Mouse (Mus musculus) limb, embryonic 14.5 days (tissue): Measurements from ENCODE around the gene Acbd3. TPM values are rescaled to one million over a fixed set of nuclear protein-coding genes. Genes with fewer than 3 reads are reported as not detected.

ENCODE experiments used
- ATAC-seq: fragments of 200-750 bp; cut with Nextera tagmentation; 2 replicates; pipeline ENCODE4 v1.8.0; 2017; ENCODE audit warnings: low read depth, moderate number of reproducible peaks, moderate TSS enrichment; ENCODE audit not compliant: low FRiP score
- DNase-seq: peaks from one replicate; pipeline ENCODE4 v3.0.0-alpha.2; 2015; ENCODE audit warnings: low spot score
- H3K27ac ChIP-seq: fragments of 300-500 bp; sonication (generic); replicated peaks from 2 replicates; pipeline ENCODE4 v1.5.1; 2014; ENCODE audit warnings: low read depth, mild to moderate bottlenecking, low read length, moderate library complexity, mixed read lengths
- H3K27me3 ChIP-seq: fragments of 300-500 bp; sonication (generic); 2 replicates; pipeline ENCODE4 v1.6.1; 2014; ENCODE audit warnings: low read length, mixed read lengths; ENCODE audit not compliant: control insufficient read depth, insufficient read depth
- H3K36me3 ChIP-seq: fragments of 300-500 bp; sonication (generic); 2 replicates; pipeline ENCODE4 v1.6.1; 2014; ENCODE audit warnings: mild to moderate bottlenecking, low read length, moderate library complexity, mixed read lengths; ENCODE audit not compliant: control insufficient read depth, insufficient read depth
- H3K4me1 ChIP-seq: fragments of 300-500 bp; sonication (generic); 2 replicates; pipeline ENCODE4 v1.6.1; 2014; ENCODE audit warnings: antibody characterized with exemption, low read length, mixed read lengths; ENCODE audit not compliant: control insufficient read depth, insufficient read depth
- H3K4me2 ChIP-seq: fragments of 300-500 bp; sonication (generic); replicated peaks from 2 replicates; pipeline ENCODE4 v1.6.1; 2014; ENCODE audit warnings: low read depth, mild to moderate bottlenecking, low read length, moderate library complexity; ENCODE audit not compliant: severe bottlenecking
- H3K4me3 ChIP-seq: fragments of 300-500 bp; sonication (generic); replicated peaks from 2 replicates; pipeline ENCODE4 v1.5.1; 2014; ENCODE audit warnings: low read length
- H3K9ac ChIP-seq: fragments of 300-500 bp; sonication (generic); 2 replicates; pipeline ENCODE4 v1.6.1; 2014; ENCODE audit warnings: mild to moderate bottlenecking, low read depth, low read length, moderate library complexity; ENCODE audit not compliant: severe bottlenecking
- H3K9me3 ChIP-seq: fragments of 300-500 bp; sonication (generic); 2 replicates; pipeline ENCODE4 v1.6.1; 2016; ENCODE audit warnings: low read length; ENCODE audit not compliant: control insufficient read depth
- POLR2A ChIP-seq: fragments of 200-500 bp; IDR thresholded peaks from 2 replicates; pipeline ENCODE4 v1.8.0; 2012; ENCODE audit warnings: inconsistent platforms, mild to moderate bottlenecking, moderate library complexity, borderline replicate concordance; ENCODE audit not compliant: insufficient read depth, insufficient read length; ENCODE audit errors: extremely low read depth
- WGBS: fragments of 180-500 bp; shearing (Covaris S2); extraction: QIAGEN DNeasy Blood & Tissue Kit; methylation state at CpG from one replicate; pipeline ENCODE4 v1.1.7; 2014; 5-methylcytosine and 5-hydroxymethylcytosine counted together
- polyA plus RNA-seq, 2 experiments: library from polyadenylated mRNA; depleted of rRNA in 1 of 2; stranded (reverse) in 1 of 2; unstranded in 1 of 2; fragments of >200 nt; fragmentation: Nextera tagmentation in 1 of 2; extraction: Ambion mirVana in 1 of 2; gene quantifications; 2 replicates each; pipeline versions ENCODE4 v1.2.1 to v1.2.3; 2012 to 2014

The Acbd3 gene
- polyA plus RNA-seq (2012; rRNA removed) (40.1 and 41.9 TPM in 2 replicates), polyA plus RNA-seq (2014; fragmentation: Nextera tagmentation; extraction: Ambion mirVana) (29.4 and 30.3 TPM in 2 replicates)

DNA sequence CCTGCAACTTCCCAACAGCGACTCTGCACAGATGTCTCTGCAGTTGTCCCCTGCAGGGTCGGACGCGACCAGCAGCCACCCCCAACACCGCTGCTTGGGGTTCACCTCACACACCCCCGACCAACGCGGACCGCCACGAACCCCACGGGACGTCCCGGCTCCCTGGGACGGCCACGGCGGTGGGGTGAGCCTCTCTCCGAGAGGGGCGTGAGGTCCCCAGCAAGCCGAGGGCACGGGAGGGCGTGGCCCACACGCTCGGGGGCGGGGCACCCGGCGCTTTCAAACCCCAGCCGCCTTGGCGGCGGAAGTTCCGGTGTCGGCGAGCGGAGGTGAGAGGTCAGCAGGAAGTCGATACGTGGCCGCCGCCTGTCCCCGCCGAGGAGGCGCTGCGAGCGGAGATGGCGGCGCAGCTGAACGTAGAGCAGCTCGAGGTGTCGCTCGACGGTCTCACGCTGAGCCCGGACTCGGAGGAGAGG is at the start of gene Acbd3:
Gene Acbd3, plus strand, starts transcription at position 340 of the 476 bp plus-strand sequence.
- Histone ChIP-seq H3K36me3 (no peaks in the 10 kb centered on the region), H3K9ac (peak within 1 kb of the TSS; percentile 97), H3K4me2 (peak within 1 kb of the TSS; percentile 88), H3K9me3 (no peaks in the 10 kb centered on the region), H3K4me3 (peak within 1 kb of the TSS; percentile 100), H3K4me1 (peaks cover 24% of the 10 kb centered on the region), H3K27me3 (no peaks in the 10 kb centered on the region), H3K27ac (peak within 1 kb of the TSS; percentile 92)
- peak; percentile 76; the same call in 1 of the 2 replicates for TF ChIP-seq POLR2A
- under 1% methylated on average over 52 of the region's 52 CpGs for whole genome bisulfite sequencing
- ATAC-seq, result peak; percentile 95
- DNase-seq, result peak; percentile 91

DNA sequence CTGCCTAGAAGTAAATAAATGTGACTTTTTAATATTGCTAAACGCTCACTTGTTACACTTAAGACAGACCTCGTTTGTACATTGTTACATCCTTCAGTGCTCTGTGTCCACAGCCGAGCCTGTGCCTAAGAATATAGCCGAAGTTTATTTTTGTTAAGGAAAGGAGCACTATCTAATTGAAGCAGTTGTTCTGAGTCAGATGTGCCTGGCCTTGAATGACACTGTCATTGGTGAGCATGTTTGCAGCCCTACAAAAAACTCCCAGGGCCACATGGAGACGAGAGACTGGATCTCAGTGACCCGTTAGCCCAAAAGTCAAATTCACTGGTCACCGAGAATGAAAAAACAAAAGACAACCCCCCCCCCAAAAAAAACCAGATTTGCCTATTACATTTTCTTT is 34.6 kb upstream of the Acbd3 start:
- Histone ChIP-seq H3K4me2 (no peak overlapping the region), H3K27me3 (peaks cover 7% of the 10 kb centered on the region), H3K9me3 (no peaks in the 10 kb centered on the region), H3K9ac (no peak overlapping the region), H3K27ac (no peak overlapping the region), H3K36me3 (peaks cover 47% of the 10 kb centered on the region), H3K4me3 (no peak overlapping the region), H3K4me1 (no peaks in the 10 kb centered on the region)
- no peak for TF ChIP-seq POLR2A
- no peak for DNase-seq
- no peak for ATAC-seq
- WGBS, result 92% methylated on average over 7 of the region's 7 CpGs

DNA sequence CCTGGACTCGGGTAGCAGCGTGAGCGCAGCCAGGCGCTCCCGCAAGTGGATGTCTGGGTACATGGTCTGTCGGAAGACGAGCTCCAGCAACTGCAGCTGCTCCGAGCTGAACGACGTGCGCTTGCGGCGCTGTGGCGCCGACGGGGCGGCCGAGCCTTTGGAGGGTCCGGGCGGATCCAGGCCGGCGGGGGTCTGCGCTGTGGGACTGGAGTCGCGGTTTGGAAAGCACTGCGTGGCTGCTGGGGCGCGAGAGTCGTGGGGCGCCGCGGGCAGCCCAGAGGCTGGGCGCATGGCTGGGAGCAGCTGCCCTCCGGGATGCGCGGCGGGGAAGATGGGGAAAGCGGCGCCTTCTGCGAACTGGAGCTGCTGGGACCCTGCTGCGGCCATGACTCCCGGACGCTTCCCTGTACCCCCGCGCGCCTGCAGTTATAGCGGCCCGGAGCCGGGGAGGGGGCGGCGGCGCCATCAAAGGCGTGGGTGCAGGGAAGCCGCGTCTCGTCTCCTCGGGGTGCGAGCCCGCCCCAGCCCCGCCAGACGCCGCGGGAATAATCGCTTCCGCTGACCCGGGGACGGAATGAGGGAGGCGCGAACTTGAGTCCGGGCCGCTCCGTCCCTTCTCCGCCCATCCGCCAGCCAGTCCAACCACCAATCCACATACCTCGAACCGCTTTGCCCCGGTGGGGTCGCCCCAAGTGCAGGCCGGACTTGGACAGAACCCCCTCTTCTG is 29.1 kb upstream of the Acbd3 start, which contains the start of gene Mixl1:
Gene Mixl1, minus strand, starts transcription at position 409 of the 727 bp plus-strand sequence.
- H3K9ac ChIP-seq, result peak within 1 kb of the TSS; percentile 51
- peak within 1 kb of the TSS; percentile 65 for H3K4me2 ChIP-seq
- no peaks in the 10 kb centered on the region for H3K9me3 ChIP-seq
- peak within 1 kb of the TSS; percentile 45 for H3K4me3 ChIP-seq
- peaks cover 27% of the 10 kb centered on the region for H3K27me3 ChIP-seq
- whole genome bisulfite sequencing, result 2% methylated on average over 74 of the region's 79 CpGs
- 0 out of 2 replicates have a peak, but pooled peaks have one; percentile 70 for ATAC-seq
- peaks cover 4% of the 10 kb centered on the region; the same call in 1 of the 2 replicates for H3K36me3 ChIP-seq
- H3K4me1 ChIP-seq, result no peaks in the 10 kb centered on the region
- no peak within 1 kb of the TSS for H3K27ac ChIP-seq
- no peak for DNase-seq
- TF ChIP-seq POLR2A, result no peak

DNA sequence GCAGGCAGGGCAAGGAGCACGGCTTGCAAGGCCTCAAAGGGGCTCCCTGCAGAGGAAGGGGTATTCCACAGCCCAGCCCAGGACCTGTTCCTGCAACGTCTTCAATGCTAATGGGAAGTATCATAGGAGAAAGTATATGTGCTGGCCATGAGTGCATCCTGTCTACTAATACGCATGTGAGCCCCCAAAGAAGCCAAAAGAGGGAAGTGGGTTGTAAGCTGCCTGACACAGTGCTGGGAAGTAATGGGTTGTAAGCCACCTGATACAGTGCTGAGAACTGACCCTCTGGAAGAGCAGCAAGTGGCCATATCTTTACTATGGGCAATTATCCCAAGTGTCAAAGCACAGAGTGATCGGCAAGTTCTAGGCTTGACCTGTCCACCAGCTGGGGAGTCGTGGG is 27.8 kb upstream of the Acbd3 start:
- Histone ChIP-seq H3K27me3 (peaks cover 27% of the 10 kb centered on the region), H3K4me1 (peaks cover 2% of the 10 kb centered on the region; the same call in 1 of the 2 replicates), H3K9ac (no peak overlapping the region), H3K9me3 (no peaks in the 10 kb centered on the region), H3K36me3 (no peaks in the 10 kb centered on the region), H3K4me3 (no peak overlapping the region), H3K27ac (no peak overlapping the region), H3K4me2 (no peak overlapping the region)
- DNase-seq (no peak), ATAC-seq (no peak)
- 36% methylated on average over 5 of the region's 5 CpGs for WGBS
- TF ChIP-seq POLR2A, result no peak

DNA sequence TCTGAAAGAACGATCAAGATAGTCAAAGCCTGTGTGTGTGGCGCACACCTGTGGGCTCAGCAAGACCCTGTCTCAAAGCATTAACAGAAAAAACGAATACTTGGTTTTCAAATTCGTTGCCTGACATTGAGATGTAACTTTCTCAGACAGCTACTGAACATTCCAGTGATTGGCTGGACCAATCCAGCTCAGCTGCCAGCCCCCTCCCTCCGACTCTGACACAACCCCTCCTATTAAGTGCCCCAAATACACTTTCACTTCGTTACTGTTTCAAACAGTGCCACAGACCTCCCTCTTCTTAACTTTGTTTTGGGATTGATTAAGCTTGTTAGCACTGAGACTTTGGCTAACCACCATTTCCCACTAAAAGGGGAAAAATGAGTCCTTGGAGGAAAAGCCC is 22.4 kb upstream of the Acbd3 start:
- Histone ChIP-seq H3K36me3 (no peaks in the 10 kb centered on the region), H3K9me3 (no peaks in the 10 kb centered on the region), H3K4me3 (peak overlapping the region; percentile 14), H3K4me1 (peaks cover 7% of the 10 kb centered on the region; the same call in 1 of the 2 replicates), H3K27ac (no peak overlapping the region), H3K4me2 (peak overlapping the region; percentile 29), H3K9ac (peak overlapping the region; percentile 43; the same call in 1 of the 2 replicates), H3K27me3 (no peaks in the 10 kb centered on the region; the same call in 1 of the 2 replicates)
- no peak for ATAC-seq
- DNase-seq, result peak; percentile 12
- 25% methylated on average over 6 of the region's 6 CpGs for WGBS
- no peak for TF ChIP-seq POLR2A
